ENCODE assay signal across 6 mouse cellular contexts in genomic region chr17:6381071-6381682, GRCm38 (mm10). TPM values are rescaled to one million over a fixed set of nuclear protein-coding genes. Genes with fewer than 3 reads are reported as not detected.
DNase-seq lines count a peak whose midpoint lies in the region; ATAC-seq and TF ChIP-seq lines count a peak whose summit lies in the region.
"Not testable (repeated sequence)": the region's sequence is repeated elsewhere in the genome, so short reads cannot be mapped to it uniquely, and the experiment has no call there.

No protein-coding gene starts in this region.

- not testable (repeated sequence) for H3K27ac ChIP-seq in embryonic facial prominence, embryonic 14.5 days (replicated peaks; ENCODE audit: low read depth, low read length); forebrain, embryonic 15.5 days (replicated peaks); heart, embryonic 12.5 days (ENCODE audit: poor library complexity, severe bottlenecking); heart, postnatal 0 days (ENCODE audit: low read depth); lung, embryonic 16.5 days (ENCODE audit: low read length); neural tube, embryonic 12.5 days

- H3K4me3 ChIP-seq in embryonic facial prominence, embryonic 14.5 days (ENCODE audit: low read depth, low read length); forebrain, embryonic 15.5 days; heart, embryonic 12.5 days; heart, postnatal 0 days (ENCODE audit: low read depth, low read length); lung, embryonic 16.5 days (ENCODE audit: low read length); neural tube, embryonic 12.5 days: not testable (repeated sequence)

- not testable (repeated sequence) for H3K4me1 ChIP-seq in embryonic facial prominence, embryonic 14.5 days (ENCODE audit: control insufficient read depth, insufficient read depth, low read length); forebrain, embryonic 15.5 days; heart, embryonic 12.5 days (replicated peaks); heart, postnatal 0 days (ENCODE audit: control insufficient read depth, insufficient read depth); lung, embryonic 16.5 days (replicated peaks; ENCODE audit: control insufficient read depth, insufficient read depth, low read length); neural tube, embryonic 12.5 days

- WGBS in embryonic facial prominence, embryonic 14.5 days, result no CpG with 5 or more reads among the region's 8 CpGs
- no CpG with 5 or more reads among the region's 8 CpGs for WGBS in forebrain, embryonic 15.5 days
- WGBS in heart, embryonic 12.5 days, result no CpG with 5 or more reads among the region's 8 CpGs
- no CpG with 5 or more reads among the region's 8 CpGs for WGBS in heart, postnatal 0 days
- no CpG with 5 or more reads among the region's 8 CpGs for WGBS in lung, embryonic 16.5 days
- no CpG with 5 or more reads among the region's 8 CpGs for WGBS in neural tube, embryonic 12.5 days

- not testable (repeated sequence) for TF ChIP-seq CTCF in heart, postnatal 0 days (IDR thresholded peaks at IDR 0.05; ENCODE audit: low read depth)

- H3K27me3 ChIP-seq in embryonic facial prominence, embryonic 14.5 days (replicated peaks; ENCODE audit: control insufficient read depth, insufficient read depth, low read length); forebrain, embryonic 15.5 days; heart, embryonic 12.5 days (replicated peaks); heart, postnatal 0 days (ENCODE audit: control insufficient read depth, insufficient read depth, low read length); lung, embryonic 16.5 days (ENCODE audit: control insufficient read depth, insufficient read depth, low read depth, low read length); neural tube, embryonic 12.5 days (replicated peaks): not testable (repeated sequence)

- not testable (repeated sequence) for H3K36me3 ChIP-seq in embryonic facial prominence, embryonic 14.5 days (ENCODE audit: control insufficient read depth, insufficient read depth, low read length); forebrain, embryonic 15.5 days; heart, embryonic 12.5 days; heart, postnatal 0 days (replicated peaks; ENCODE audit: control insufficient read depth, insufficient read depth, low read length); lung, embryonic 16.5 days (ENCODE audit: control insufficient read depth, insufficient read depth, low read length); neural tube, embryonic 12.5 days

- TF ChIP-seq EP300 in heart, postnatal 0 days (IDR thresholded peaks at IDR 0.05; ENCODE audit: low read depth), result not testable (repeated sequence)

- not testable (repeated sequence) for H3K9me3 ChIP-seq in embryonic facial prominence, embryonic 14.5 days (ENCODE audit: control insufficient read depth, low read length); forebrain, embryonic 15.5 days; heart, embryonic 12.5 days (replicated peaks); heart, postnatal 0 days (replicated peaks; ENCODE audit: control insufficient read depth, low read length); lung, embryonic 16.5 days (ENCODE audit: control insufficient read depth, low read length); neural tube, embryonic 12.5 days

- not testable (repeated sequence) for H3K9ac ChIP-seq in embryonic facial prominence, embryonic 14.5 days (ENCODE audit: low read depth, low read length); forebrain, embryonic 15.5 days (replicated peaks); heart, embryonic 12.5 days; heart, postnatal 0 days (replicated peaks; ENCODE audit: low read depth, low read length); lung, embryonic 16.5 days (ENCODE audit: low read length); neural tube, embryonic 12.5 days

- DNase-seq in embryonic facial prominence, embryonic 14.5 days (ENCODE audit: low spot score); heart, postnatal 0 days (ENCODE audit: low spot score): not testable (repeated sequence)

- H3K4me2 ChIP-seq in embryonic facial prominence, embryonic 14.5 days (ENCODE audit: low read depth, low read length); forebrain, embryonic 15.5 days (replicated peaks); heart, embryonic 12.5 days; heart, postnatal 0 days (ENCODE audit: low read depth, low read length); lung, embryonic 16.5 days (ENCODE audit: low read depth, low read length); neural tube, embryonic 12.5 days (replicated peaks): not testable (repeated sequence)

- ATAC-seq in embryonic facial prominence, embryonic 14.5 days (ENCODE audit: low read depth), result peak; percentile 51; the same call in 1 of the 2 replicates
- peak; percentile 65 for ATAC-seq in forebrain, embryonic 15.5 days (replicated peaks)
- peak; percentile 66 for ATAC-seq in heart, embryonic 12.5 days (ENCODE audit: insufficient number of reproducible peaks, low FRiP score)
- ATAC-seq in heart, postnatal 0 days (ENCODE audit: insufficient read depth, low read depth), result peak; percentile 68; the same call in 1 of the 2 replicates
- peak; percentile 39 for ATAC-seq in lung, embryonic 16.5 days (ENCODE audit: low read depth)
- peak; percentile 66 for ATAC-seq in neural tube, embryonic 12.5 days (ENCODE audit: low FRiP score, low read depth)

RNA-seq across cellular contexts. Expression of gene Dynlt1b, which starts 48.7 kb away (rescaled TPM):
- polyA plus RNA-seq in embryonic facial prominence, embryonic 14.5 days (2014; fragmentation: Nextera tagmentation; extraction: Ambion mirVana), result 563 and 584 TPM in 2 replicates
- polyA plus RNA-seq in forebrain, embryonic 15.5 days (2015; fragmentation: Nextera tagmentation; extraction: Ambion mirVana), result 888 and 910 TPM in 2 replicates
- polyA plus RNA-seq in heart, embryonic 12.5 days (2016; fragmentation: Nextera tagmentation; extraction: Ambion mirVana), result 418 and 422 TPM in 2 replicates
- total RNA-seq in heart, postnatal 0 days (2014; rRNA removed; ENCODE audit: low replicate concordance), result 214 and 264 TPM in 2 replicates
- 558 and 559 TPM in 2 replicates for polyA plus RNA-seq in heart, postnatal 0 days (2015; fragmentation: Nextera tagmentation; extraction: Ambion mirVana)
- 525 and 538 TPM in 2 replicates for polyA plus RNA-seq in lung, embryonic 16.5 days (2015; fragmentation: Nextera tagmentation; extraction: Ambion mirVana)
- 1,085 and 1,139 TPM in 2 replicates for polyA plus RNA-seq in neural tube, embryonic 12.5 days (2016; fragmentation: Nextera tagmentation; extraction: Ambion mirVana)
